Mouse (Mus musculus): Measurements from ENCODE around the gene Cmtm4. TPM values are rescaled to one million over a fixed set of nuclear protein-coding genes. Genes with fewer than 3 reads are reported as not detected.

Cmtm4 gene
- polyA plus RNA-seq, 1 experiment from 2014 or later = 3.8 TPM

DNA sequence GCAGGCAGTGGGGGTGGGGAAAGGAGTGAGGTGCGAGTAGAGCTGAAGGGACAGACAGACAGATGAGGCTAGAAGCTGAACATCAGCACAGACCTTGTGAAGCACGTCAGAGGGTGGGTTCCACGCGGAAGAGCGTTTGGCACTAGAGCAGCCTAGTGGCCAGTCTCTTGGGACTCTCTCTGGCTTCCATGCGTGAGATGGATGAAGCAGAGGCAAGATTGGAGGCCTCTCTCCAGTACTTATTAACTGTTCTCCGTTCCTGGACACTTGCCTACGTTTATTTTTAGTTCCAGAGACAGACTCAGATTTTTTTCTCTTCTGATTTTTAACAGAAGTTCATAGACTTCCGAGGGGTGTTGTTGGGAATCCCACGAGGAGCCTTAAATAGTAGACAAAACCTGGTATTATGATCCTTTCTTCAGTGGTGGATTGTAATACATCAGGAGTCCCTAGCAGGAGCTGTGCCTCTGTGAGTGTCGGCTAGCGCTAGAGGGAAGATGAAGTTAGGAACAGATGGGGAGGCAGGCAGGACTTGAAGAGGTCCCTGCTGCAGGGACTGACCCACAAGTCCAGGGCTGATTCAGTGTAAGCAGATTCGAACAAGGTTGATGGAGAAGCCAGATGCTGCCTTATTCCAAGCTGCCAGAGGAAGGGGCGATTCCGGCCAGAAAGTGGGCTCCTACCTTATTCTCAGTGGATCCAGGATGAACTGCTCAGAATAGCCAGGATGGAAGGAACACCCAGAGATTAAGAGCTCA is 10.0 kb upstream of the Cmtm4 start:
- no peak for DNase-seq (ENCODE audit: low spot score)
- 71% methylated on average over 15 of the region's 15 CpGs for WGBS

DNA sequence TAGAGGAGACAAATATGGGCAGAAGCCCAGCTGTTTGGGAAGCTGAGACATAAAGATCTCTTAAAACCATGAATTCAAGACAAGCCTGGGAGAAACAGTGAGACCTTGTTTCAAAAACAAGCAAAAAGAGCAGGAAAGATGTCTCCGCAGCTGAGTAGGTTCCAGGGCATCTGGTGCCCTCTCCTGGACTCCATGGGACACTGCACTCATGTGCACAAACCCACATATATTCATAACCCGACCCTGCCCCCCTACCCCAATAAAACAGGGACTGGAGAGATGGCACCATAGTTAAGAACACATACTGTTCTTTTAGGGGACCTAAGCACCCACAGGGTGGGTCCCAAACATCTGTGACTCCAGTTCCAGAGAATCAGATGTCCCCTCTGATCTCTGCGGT is 8.0 kb upstream of the Cmtm4 start:
- H3K4me2 ChIP-seq (replicated peaks; ENCODE audit: low read depth, low read length) = no peak overlapping the region
- H3K9ac ChIP-seq (ENCODE audit: low read depth, low read length) = no peak overlapping the region
- no peaks in the 10 kb centered on the region for H3K27me3 ChIP-seq (ENCODE audit: control insufficient read depth, insufficient read depth, low read length)
- H3K4me1 ChIP-seq (replicated peaks; ENCODE audit: control insufficient read depth, insufficient read depth, low read length) = no peaks in the 10 kb centered on the region
- no peak for DNase-seq (ENCODE audit: low spot score)
- no peak for ATAC-seq (ENCODE audit: low FRiP score)
- no peaks in the 10 kb centered on the region for H3K36me3 ChIP-seq (ENCODE audit: control insufficient read depth, insufficient read depth, low read length)
- no peaks in the 10 kb centered on the region for H3K9me3 ChIP-seq (ENCODE audit: control insufficient read depth, low read length)
- 79% methylated on average over 3 of the region's 3 CpGs for WGBS
- H3K27ac ChIP-seq (ENCODE audit: low read depth, low read length) = no peak overlapping the region
- no peak overlapping the region for H3K4me3 ChIP-seq (ENCODE audit: low read depth, low read length)

More for the DNA sequence above, 10.0 kb upstream of the Cmtm4 start:
- Histone ChIP-seq H3K9me3 (ENCODE audit: control insufficient read depth, low read length) (no peaks in the 10 kb centered on the region), H3K4me3 (ENCODE audit: low read depth, low read length) (no peak overlapping the region), H3K9ac (ENCODE audit: low read depth, low read length) (no peak overlapping the region), H3K27me3 (ENCODE audit: control insufficient read depth, insufficient read depth, low read length) (no peaks in the 10 kb centered on the region), H3K4me1 (replicated peaks; ENCODE audit: control insufficient read depth, insufficient read depth, low read length) (no peaks in the 10 kb centered on the region), H3K36me3 (ENCODE audit: control insufficient read depth, insufficient read depth, low read length) (no peaks in the 10 kb centered on the region), H3K27ac (ENCODE audit: low read depth, low read length) (no peak overlapping the region), H3K4me2 (replicated peaks; ENCODE audit: low read depth, low read length) (no peak overlapping the region)
- no peak for ATAC-seq (ENCODE audit: low FRiP score)

DNA sequence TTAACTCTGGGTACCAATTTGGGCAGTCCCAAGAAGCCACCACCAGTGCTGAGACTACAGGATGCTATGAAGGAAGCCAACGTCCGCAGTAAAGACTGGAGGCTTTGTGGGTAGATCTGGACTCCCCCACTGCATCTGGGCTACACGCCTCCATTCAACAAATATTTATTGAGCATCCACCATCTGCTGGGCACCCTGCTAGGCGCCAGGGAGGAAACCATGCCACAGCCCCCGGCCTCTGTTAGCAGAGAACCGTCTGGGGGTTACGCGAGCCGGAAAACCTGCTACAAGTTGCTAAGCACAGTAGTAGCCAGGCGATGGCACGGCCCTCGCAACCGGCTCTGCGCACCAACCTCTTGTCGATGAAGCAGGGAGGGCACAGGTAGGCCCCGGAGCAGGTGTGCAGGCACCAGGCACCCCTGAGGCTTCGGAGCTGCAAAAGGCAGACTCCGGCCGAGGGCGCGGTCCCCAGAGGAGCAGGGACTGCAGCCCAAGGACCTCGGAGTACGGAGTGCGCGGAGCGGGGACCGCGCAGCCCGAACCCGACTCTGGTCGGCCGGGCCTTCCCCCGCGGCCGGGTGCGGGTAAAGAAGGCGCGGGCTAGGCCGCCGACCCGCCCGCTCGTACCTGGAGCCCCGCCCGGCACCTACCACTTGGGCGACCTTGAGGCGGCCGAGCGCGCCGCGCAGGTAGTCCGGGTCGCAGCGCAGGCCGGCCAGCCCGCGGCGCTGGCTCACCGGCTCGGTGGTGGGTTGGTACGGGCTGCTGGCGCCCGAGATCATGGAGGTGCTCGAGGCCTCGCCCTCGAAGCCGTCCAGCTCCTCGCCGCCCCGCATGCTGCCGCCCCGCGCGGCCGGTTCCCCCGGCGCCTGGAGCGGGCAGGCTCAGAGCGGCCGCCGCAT is 555 bp downstream of the Cmtm4 start:
- under 1% methylated on average over 61 of the region's 82 CpGs for WGBS
- peak overlapping the region; percentile 89 for H3K9ac ChIP-seq (ENCODE audit: low read depth, low read length)
- peak; percentile 63 for DNase-seq (ENCODE audit: low spot score)
- ATAC-seq (ENCODE audit: low FRiP score) = peak; percentile 86
- H3K27me3 ChIP-seq (ENCODE audit: control insufficient read depth, insufficient read depth, low read length) = no peaks in the 10 kb centered on the region
- H3K27ac ChIP-seq (ENCODE audit: low read depth, low read length) = peak overlapping the region; percentile 69
- H3K4me3 ChIP-seq (ENCODE audit: low read depth, low read length) = peak overlapping the region; percentile 76
- H3K36me3 ChIP-seq (ENCODE audit: control insufficient read depth, insufficient read depth, low read length) = no peaks in the 10 kb centered on the region
- no peaks in the 10 kb centered on the region; the same call in 1 of the 2 replicates for H3K4me1 ChIP-seq (replicated peaks; ENCODE audit: control insufficient read depth, insufficient read depth, low read length)
- H3K4me2 ChIP-seq (replicated peaks; ENCODE audit: low read depth, low read length) = peak overlapping the region; percentile 89
- no peaks in the 10 kb centered on the region for H3K9me3 ChIP-seq (ENCODE audit: control insufficient read depth, low read length)

- ATAC-seq (ENCODE audit: low FRiP score) (no peak), DNase-seq (ENCODE audit: low spot score) (no peak)
- no peaks in the 10 kb centered on the region for H3K9me3 ChIP-seq (ENCODE audit: control insufficient read depth, low read length)
- H3K4me1 ChIP-seq (replicated peaks; ENCODE audit: control insufficient read depth, insufficient read depth, low read length) = no peaks in the 10 kb centered on the region; the same call in 1 of the 2 replicates
- no peak overlapping the region for H3K27ac ChIP-seq (ENCODE audit: low read depth, low read length)
- H3K4me3 ChIP-seq (ENCODE audit: low read depth, low read length) = no peak overlapping the region
- no peaks in the 10 kb centered on the region for H3K27me3 ChIP-seq (ENCODE audit: control insufficient read depth, insufficient read depth, low read length)
- WGBS = 89% methylated on average over 6 of the region's 6 CpGs
- no peak overlapping the region for H3K4me2 ChIP-seq (replicated peaks; ENCODE audit: low read depth, low read length)
- no peak overlapping the region for H3K9ac ChIP-seq (ENCODE audit: low read depth, low read length)
- no peaks in the 10 kb centered on the region for H3K36me3 ChIP-seq (ENCODE audit: control insufficient read depth, insufficient read depth, low read length)
Observed at GRCm38 (mm10) chr8:104393767-104394166, 1.8 kb downstream of the Cmtm4 start.

DNA sequence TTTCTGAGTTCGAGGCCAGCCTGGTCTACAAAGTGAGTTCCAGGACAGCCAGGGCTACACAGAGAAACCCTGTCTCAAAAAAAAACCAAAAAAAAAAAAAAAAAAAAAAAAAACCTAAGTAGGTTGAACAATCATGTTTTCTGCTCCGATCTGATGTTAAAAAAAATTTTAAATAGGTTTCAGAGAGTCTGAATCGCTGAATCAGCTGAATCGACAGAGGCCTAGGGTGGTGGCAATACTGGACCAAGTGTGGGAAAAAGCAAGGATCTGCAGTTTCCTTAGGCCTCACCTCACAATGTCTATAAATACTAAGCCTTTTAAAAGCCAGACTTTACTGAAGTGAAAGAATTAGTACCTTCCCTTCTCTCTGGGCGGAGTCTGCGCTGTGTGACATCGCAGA is 2.5 kb downstream of the Cmtm4 start:
- no peak for DNase-seq (ENCODE audit: low spot score)
- no peak overlapping the region for H3K4me2 ChIP-seq (replicated peaks; ENCODE audit: low read depth, low read length)
- no peak overlapping the region for H3K4me3 ChIP-seq (ENCODE audit: low read depth, low read length)
- no peaks in the 10 kb centered on the region for H3K27me3 ChIP-seq (ENCODE audit: control insufficient read depth, insufficient read depth, low read length)
- WGBS = 99% methylated on average over 6 of the region's 7 CpGs
- no peaks in the 10 kb centered on the region; the same call in 1 of the 2 replicates for H3K4me1 ChIP-seq (replicated peaks; ENCODE audit: control insufficient read depth, insufficient read depth, low read length)
- no peaks in the 10 kb centered on the region for H3K9me3 ChIP-seq (ENCODE audit: control insufficient read depth, low read length)
- no peak overlapping the region for H3K27ac ChIP-seq (ENCODE audit: low read depth, low read length)
- no peak overlapping the region for H3K9ac ChIP-seq (ENCODE audit: low read depth, low read length)
- no peak for ATAC-seq (ENCODE audit: low FRiP score)
- no peaks in the 10 kb centered on the region for H3K36me3 ChIP-seq (ENCODE audit: control insufficient read depth, insufficient read depth, low read length)

DNA sequence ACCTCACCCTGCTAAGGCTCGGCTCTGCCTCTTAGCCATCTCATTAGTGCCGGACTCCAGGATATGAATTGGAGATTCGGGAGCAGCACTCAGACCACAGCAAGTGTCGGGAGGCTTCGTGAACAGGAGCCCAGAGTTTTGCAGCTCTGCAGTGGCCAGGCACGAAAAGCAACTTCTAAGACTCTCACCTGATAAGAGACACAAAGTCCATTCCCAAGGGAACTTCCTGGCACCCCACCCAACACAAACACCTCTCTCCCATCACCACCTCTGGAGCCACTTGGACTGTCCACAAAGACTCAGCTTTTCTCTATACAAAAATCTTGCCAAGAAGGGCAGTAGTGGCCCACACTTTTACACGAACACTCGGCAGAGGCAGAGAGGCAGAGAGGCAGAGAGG is 5.4 kb downstream of the Cmtm4 start:
- Histone ChIP-seq H3K9me3 (ENCODE audit: control insufficient read depth, low read length) (no peaks in the 10 kb centered on the region), H3K4me1 (replicated peaks; ENCODE audit: control insufficient read depth, insufficient read depth, low read length) (no peaks in the 10 kb centered on the region; the same call in 1 of the 2 replicates), H3K36me3 (ENCODE audit: control insufficient read depth, insufficient read depth, low read length) (no peaks in the 10 kb centered on the region), H3K9ac (ENCODE audit: low read depth, low read length) (no peak overlapping the region), H3K27me3 (ENCODE audit: control insufficient read depth, insufficient read depth, low read length) (no peaks in the 10 kb centered on the region), H3K4me2 (replicated peaks; ENCODE audit: low read depth, low read length) (no peak overlapping the region), H3K27ac (ENCODE audit: low read depth, low read length) (no peak overlapping the region), H3K4me3 (ENCODE audit: low read depth, low read length) (no peak overlapping the region)
- DNase-seq (ENCODE audit: low spot score) (no peak), ATAC-seq (ENCODE audit: low FRiP score) (no peak)
- 83% methylated on average over 8 of the region's 8 CpGs for WGBS

GRCm38 (mm10) chr8:104387980-104388379 is 7.6 kb downstream of the Cmtm4 start:
- DNase-seq (ENCODE audit: low spot score) (no peak), ATAC-seq (ENCODE audit: low FRiP score) (no peak)
- no peak overlapping the region for H3K4me3 ChIP-seq (ENCODE audit: low read depth, low read length)
- no peaks in the 10 kb centered on the region for H3K27me3 ChIP-seq (ENCODE audit: control insufficient read depth, insufficient read depth, low read length)
- no peaks in the 10 kb centered on the region; the same call in 1 of the 2 replicates for H3K4me1 ChIP-seq (replicated peaks; ENCODE audit: control insufficient read depth, insufficient read depth, low read length)
- H3K9me3 ChIP-seq (ENCODE audit: control insufficient read depth, low read length) = no peaks in the 10 kb centered on the region
- H3K27ac ChIP-seq (ENCODE audit: low read depth, low read length) = no peak overlapping the region
- 87% methylated on average over 2 of the region's 2 CpGs for WGBS
- H3K36me3 ChIP-seq (ENCODE audit: control insufficient read depth, insufficient read depth, low read length) = no peaks in the 10 kb centered on the region
- no peak overlapping the region for H3K9ac ChIP-seq (ENCODE audit: low read depth, low read length)
- no peak overlapping the region for H3K4me2 ChIP-seq (replicated peaks; ENCODE audit: low read depth, low read length)

DNA sequence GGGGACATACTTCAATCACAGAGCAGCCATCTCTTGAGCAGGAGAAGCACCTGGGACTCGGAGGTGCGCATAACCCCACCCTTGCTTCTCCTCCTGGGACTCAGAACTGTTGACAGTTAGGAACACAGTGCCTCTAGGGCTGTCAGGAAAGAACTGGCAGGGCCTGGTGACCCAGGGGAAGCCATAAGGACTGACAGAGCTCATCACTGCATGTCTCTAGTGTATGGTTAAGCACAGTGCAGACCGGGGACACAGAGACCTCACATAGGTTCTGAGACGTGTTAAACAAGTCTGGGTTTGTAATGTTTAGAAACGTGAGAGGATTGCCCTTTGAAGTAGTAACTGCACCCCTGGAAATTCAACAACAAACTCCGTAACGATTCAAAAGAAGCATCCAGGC is 8.1 kb downstream of the Cmtm4 start:
- 69% methylated on average over 7 of the region's 7 CpGs for WGBS
- H3K27me3 ChIP-seq (ENCODE audit: control insufficient read depth, insufficient read depth, low read length) = no peaks in the 10 kb centered on the region
- ATAC-seq (ENCODE audit: low FRiP score) (no peak), DNase-seq (ENCODE audit: low spot score) (no peak)
- no peak overlapping the region for H3K9ac ChIP-seq (ENCODE audit: low read depth, low read length)
- no peak overlapping the region for H3K27ac ChIP-seq (ENCODE audit: low read depth, low read length)
- no peaks in the 10 kb centered on the region; the same call in 1 of the 2 replicates for H3K4me1 ChIP-seq (replicated peaks; ENCODE audit: control insufficient read depth, insufficient read depth, low read length)
- no peak overlapping the region for H3K4me2 ChIP-seq (replicated peaks; ENCODE audit: low read depth, low read length)
- H3K4me3 ChIP-seq (ENCODE audit: low read depth, low read length) = no peak overlapping the region
- no peaks in the 10 kb centered on the region for H3K36me3 ChIP-seq (ENCODE audit: control insufficient read depth, insufficient read depth, low read length)
- H3K9me3 ChIP-seq (ENCODE audit: control insufficient read depth, low read length) = no peaks in the 10 kb centered on the region

All from hindbrain, embryonic 11.5 days (tissue).